Mouse (Mus musculus) bone marrow, adult 2 months (tissue): Measurements from ENCODE around the gene Rnpep. TPM values are rescaled to one million over a fixed set of nuclear protein-coding genes. Genes with fewer than 3 reads are reported as not detected.

Experiments
- H3K27ac ChIP-seq: fragments of 200-500 bp; 2 replicates; pipeline ENCODE4 v1.5.1; 2012; ENCODE audit warnings: low read depth, mild to moderate bottlenecking, control low read depth, inconsistent platforms, low read length; ENCODE audit not compliant: control insufficient read depth, poor library complexity, insufficient read depth
- H3K4me1 ChIP-seq: fragments of 200-500 bp; 2 replicates; pipeline ENCODE4 v1.6.1; 2011; ENCODE audit warnings: low read length; ENCODE audit not compliant: control insufficient read depth, insufficient read depth
- H3K4me3 ChIP-seq: fragments of 200-500 bp; replicated peaks from 2 replicates; pipeline ENCODE3; 2011; ENCODE audit warnings: mild to moderate bottlenecking, low read depth, low read length, control low read depth; ENCODE audit not compliant: control insufficient read depth
- CTCF ChIP-seq: fragments of 200-500 bp; IDR thresholded peaks from 2 replicates; pipeline ENCODE4 v1.5.1; 2011; ENCODE audit warnings: low read length, control low read depth; ENCODE audit not compliant: control insufficient read depth, insufficient read depth
- POLR2A ChIP-seq: fragments of 200-500 bp; IDR thresholded peaks from 2 replicates; pipeline ENCODE4 v1.6.1; 2011; ENCODE audit warnings: low read depth, mild to moderate bottlenecking, control low read depth, low read length, borderline replicate concordance; ENCODE audit not compliant: control insufficient read depth
- WGBS: fragments of 180-500 bp; shearing (Covaris S2); methylation state at CpG from one replicate; pipeline ENCODE4 v1.1.7; 2018; 5-methylcytosine and 5-hydroxymethylcytosine counted together
- polyA plus RNA-seq: library from polyadenylated mRNA; stranded (reverse); fragments of >200 nt; gene quantifications from 2 replicates; pipeline ENCODE4 v1.2.4, GENCODE M21; 2011; ENCODE audit warnings: low replicate concordance; ENCODE audit not compliant: missing spikeins, insufficient read depth, insufficient read length

Rnpep gene
- 17.9 and 33.0 TPM in 2 replicates for polyA plus RNA-seq

DNA sequence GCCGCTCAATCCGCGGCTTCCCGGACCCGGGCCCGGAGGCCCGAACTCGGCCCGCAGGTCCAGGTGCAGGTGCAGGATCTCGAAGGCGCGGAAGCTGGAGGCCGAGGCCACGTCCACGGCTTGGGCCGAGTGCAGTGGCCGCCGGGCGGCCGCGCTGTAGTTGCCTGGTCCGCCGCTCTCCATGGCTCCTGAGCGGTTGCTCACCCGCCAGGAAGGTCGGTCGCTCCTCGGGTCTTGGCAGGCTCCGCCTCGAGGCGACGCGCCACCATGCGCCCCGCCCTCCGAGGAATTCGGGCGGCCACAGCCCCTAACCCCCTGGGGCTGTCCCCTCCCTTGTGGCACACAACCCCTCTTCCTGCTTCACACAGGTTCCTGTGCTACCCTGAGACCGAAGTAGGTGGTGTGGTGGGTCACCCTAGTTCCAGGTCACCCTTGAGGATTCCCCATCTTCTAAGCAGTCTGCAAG, at the start of gene Rnpep:
TSS of gene Rnpep (minus strand) at position 259 of the 466 bp plus-strand sequence.
- peak; percentile 74; the same call in 1 of the 2 replicates for TF ChIP-seq POLR2A
- no peak for TF ChIP-seq CTCF
- peak within 1 kb of the TSS; percentile 96 for H3K27ac ChIP-seq
- peak within 1 kb of the TSS; percentile 87 for H3K4me3 ChIP-seq
- no peaks in the 10 kb centered on the region; the same call in 1 of the 2 replicates for H3K4me1 ChIP-seq
- WGBS, result under 1% methylated on average over 39 of the region's 39 CpGs

DNA sequence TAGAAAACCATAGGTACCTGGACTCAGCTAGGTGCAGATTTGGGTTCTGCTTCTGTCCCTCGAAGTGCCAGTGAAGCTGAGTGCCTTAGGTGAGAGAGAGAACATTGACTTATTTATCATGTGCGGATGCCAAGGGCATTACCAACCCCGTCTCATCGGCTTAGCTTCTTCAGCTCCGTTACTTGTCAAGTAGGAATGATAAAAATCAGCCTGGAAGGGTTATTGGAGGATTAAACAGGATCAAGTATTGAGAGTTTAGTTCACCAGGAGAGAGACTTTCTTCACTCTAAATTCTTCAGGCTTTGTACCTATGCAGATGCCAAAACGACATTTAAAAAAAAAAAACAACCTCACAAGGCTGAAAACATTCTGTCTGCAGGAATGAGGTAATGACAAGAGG, 46.7 kb upstream of the Rnpep start:
- no peak overlapping the region for H3K4me3 ChIP-seq
- H3K27ac ChIP-seq, result no peak overlapping the region
- no peak for TF ChIP-seq CTCF
- no peak for TF ChIP-seq POLR2A
- no peaks in the 10 kb centered on the region for H3K4me1 ChIP-seq
- WGBS, result 66% methylated on average over 6 of the region's 6 CpGs

DNA sequence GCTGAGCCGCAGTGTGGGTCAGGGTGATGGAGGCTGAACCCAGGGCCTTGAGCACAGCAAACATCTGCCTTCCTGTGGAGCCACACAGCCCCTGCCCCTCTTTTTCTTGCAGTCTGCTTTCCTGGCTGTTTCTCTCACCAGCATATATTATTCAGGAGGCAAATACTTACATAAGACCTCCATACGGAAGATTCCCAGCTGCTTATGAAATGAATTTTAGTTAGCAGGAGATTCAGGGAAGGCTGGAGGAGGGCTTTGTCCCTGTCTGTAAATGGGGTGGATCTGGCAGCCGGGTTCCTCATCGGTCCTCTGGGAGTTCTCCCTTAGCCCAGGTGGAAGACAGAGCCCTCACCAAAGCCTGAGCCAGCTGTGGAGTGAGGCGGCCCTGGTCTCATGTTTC, 44.5 kb upstream of the Rnpep start:
- 66% methylated on average over 5 of the region's 5 CpGs for WGBS
- Histone ChIP-seq H3K4me3 (no peak overlapping the region), H3K4me1 (no peaks in the 10 kb centered on the region), H3K27ac (no peak overlapping the region)
- TF ChIP-seq CTCF (no peak), POLR2A (no peak)

DNA sequence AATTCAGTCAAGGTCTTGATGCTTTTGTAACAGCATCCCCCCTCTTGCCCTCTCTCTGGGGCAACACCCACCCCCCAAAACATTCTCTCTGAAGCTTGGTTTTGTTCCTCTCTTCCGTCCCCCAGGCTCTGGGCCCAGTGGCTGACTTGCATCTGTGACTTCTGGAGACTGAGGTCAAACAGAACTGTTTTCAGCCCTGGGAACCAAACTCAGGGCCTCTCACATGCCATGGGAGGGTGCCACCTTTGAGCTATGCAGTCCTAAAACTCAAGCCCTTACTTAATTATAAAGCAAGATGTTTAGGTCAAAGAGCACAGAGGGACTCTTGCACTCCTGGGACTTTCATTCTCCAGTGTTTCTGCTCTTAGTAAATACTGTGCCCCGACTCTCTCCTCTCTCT, 42.0 kb upstream of the Rnpep start:
- Histone ChIP-seq H3K4me1 (no peaks in the 10 kb centered on the region), H3K4me3 (no peak overlapping the region), H3K27ac (no peak overlapping the region)
- WGBS, result 73% methylated on average over 2 of the region's 2 CpGs
- TF ChIP-seq CTCF, result no peak

DNA sequence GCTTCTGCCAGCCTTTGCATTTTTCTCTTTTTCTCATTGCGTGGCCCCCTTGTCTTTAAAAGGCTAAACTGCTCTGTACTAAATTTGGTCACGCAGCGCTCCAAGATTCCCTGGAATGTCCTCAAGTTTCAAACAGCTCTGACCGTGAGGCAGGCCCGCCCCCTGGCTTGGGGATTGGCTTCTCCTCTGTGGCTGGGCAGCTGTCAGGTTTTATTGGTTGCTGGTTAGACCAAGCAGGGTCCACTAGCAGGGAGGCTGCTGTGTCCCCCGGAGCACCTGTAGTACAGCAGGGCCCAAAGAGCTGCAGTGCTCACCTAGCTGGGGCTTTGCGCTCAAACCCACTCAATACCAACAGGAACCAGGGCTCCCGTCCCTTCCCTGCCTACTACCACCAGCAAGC, 40.7 kb upstream of the Rnpep start, which contains the start of gene Lmod1:
TSS of gene Lmod1 (plus strand) at position 237 of the 400 bp plus-strand sequence.
- H3K27ac ChIP-seq, result no peak within 1 kb of the TSS
- H3K4me1 ChIP-seq, result no peaks in the 10 kb centered on the region
- TF ChIP-seq POLR2A (no peak), CTCF (no peak)
- 58% methylated on average over 8 of the region's 8 CpGs for WGBS
- H3K4me3 ChIP-seq, result no peak within 1 kb of the TSS

DNA sequence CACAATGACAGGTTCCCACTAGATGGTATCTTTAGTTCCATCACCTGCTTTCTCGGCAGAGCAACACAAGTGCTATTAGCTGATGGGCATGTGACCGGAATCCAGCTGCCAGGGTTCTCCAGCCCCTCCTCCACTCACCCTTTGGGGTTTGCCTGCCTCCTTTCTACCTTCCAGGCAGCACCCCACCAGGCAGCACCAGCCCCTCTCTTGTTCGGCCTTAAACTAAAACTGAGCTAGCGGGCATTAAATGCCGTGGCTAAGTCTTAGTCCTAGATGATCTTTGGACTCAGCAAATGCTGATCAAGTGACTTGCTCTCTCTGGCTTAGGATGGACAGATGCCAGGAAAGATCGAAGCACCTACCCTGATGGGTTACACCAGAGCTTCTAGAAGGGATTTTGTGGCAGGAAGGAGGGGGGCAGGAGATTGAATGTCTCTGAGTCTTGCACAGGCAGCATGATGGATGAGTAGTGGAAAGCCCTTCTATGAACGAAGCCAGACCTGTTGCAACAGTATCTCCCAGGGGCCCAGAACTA, 39.5 kb upstream of the Rnpep start:
- H3K4me3 ChIP-seq, result no peak overlapping the region
- no peaks in the 10 kb centered on the region for H3K4me1 ChIP-seq
- TF ChIP-seq CTCF (no peak), POLR2A (no peak)
- no peak overlapping the region for H3K27ac ChIP-seq
- WGBS, result 80% methylated on average over 7 of the region's 7 CpGs

DNA sequence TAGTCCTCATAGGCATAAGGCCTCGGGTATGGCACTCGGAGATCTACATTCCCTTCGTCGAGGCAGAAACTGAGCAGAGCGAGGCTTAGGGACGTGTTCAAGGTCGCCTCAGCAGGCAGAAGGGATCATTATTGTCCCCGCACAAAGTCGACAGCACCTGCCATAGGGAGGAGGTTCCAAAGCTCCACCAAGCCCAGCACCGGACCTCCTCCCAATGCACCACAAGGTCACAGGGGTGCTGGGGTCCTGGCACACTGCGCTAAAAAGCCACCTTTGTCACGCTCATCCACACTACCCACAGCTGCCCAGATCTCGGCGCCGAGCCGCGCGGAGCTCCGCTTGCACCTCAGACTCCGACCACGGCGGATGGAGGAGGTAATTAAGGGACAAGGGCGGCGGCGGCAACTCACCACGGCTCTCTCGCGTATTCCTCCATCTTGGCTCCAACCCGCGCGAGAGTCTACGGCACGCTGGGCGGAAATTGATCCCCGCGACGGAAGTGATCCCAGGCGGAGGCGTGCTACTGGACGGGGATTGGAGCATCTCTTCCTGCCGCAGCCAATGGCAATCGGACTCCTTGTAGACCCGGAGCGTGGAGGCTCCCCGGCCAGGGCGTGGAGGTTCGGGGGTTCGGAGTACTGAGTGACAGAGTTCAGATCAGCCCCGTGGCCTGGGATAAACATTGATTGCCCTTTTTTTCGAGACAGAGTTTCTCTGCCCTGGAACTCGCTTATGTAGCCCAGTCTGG, 29.6 kb upstream of the Rnpep start, which contains the start of gene Timm17a:
TSS of gene Timm17a (minus strand) at position 495 of the 748 bp plus-strand sequence.
- WGBS, result under 1% methylated on average over 51 of the region's 51 CpGs
- peak; percentile 2; the same call in 1 of the 2 replicates for TF ChIP-seq CTCF
- TF ChIP-seq POLR2A, result peak; percentile 73; the same call in 1 of the 2 replicates
- peak within 1 kb of the TSS; percentile 96 for H3K4me3 ChIP-seq
- H3K27ac ChIP-seq, result peak within 1 kb of the TSS; percentile 78
- H3K4me1 ChIP-seq, result peaks cover 1% of the 10 kb centered on the region; the same call in 1 of the 2 replicates

DNA sequence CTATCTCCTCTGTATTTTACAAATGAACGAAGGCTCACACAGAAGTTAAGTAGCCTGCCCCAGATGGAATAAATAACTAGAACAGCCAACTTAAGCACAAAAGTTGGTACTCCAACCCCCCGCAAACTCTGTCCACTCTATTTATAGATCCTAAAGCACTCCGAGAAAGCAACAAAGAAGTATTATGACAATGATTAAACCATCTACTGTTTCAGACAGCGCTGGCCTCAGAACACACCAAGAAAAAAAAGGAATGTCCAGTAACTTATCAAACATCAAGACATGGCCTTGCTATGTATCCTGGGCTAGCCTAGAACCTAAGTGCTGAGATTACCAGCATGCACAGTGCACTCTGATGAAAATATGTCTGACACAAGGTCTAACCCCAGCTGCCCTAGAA, 28.3 kb upstream of the Rnpep start:
- TF ChIP-seq POLR2A (no peak), CTCF (no peak)
- Histone ChIP-seq H3K4me1 (peaks cover 1% of the 10 kb centered on the region; the same call in 1 of the 2 replicates), H3K4me3 (no peak overlapping the region), H3K27ac (no peak overlapping the region)
- 84% methylated on average over 4 of the region's 4 CpGs for WGBS

DNA sequence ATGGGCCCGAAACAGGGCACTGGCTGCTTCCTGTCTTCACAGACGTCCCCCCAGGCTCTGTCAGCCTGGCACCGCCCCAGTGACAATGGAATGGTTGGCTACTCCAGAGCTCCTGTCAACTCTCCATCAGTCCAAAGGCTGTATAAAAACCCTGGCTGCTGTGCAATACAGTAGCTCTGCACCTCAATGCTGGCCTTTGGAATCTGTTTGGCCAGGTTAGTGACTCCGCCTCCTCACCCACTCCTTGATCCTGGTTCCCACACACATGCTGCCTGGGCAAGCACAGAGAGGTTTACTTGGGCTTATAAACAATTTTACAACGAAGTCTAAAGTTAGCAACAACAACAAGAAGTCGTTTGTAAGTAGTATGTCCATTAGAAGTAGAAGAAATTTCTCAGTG, 27.5 kb upstream of the Rnpep start:
- Histone ChIP-seq H3K4me3 (no peak overlapping the region), H3K27ac (no peak overlapping the region), H3K4me1 (peaks cover 1% of the 10 kb centered on the region; the same call in 1 of the 2 replicates)
- 75% methylated on average over 6 of the region's 6 CpGs for WGBS
- TF ChIP-seq CTCF, result no peak
- no peak for TF ChIP-seq POLR2A
